Mouse (Mus musculus) testis, adult 2 months (tissue): ENCODE results near the gene Fbxl7. TPM values are rescaled to one million over a fixed set of nuclear protein-coding genes. Genes with fewer than 3 reads are reported as not detected.

Source experiments
- H3K27ac ChIP-seq: fragments of 200-500 bp; 2 replicates; pipeline ENCODE4 v1.5.1; 2012; ENCODE audit warnings: low read depth, low read length; ENCODE audit not compliant: control insufficient read depth, insufficient read depth
- H3K27me3 ChIP-seq: fragments of 200-500 bp; 2 replicates; pipeline ENCODE4 v1.6.1; 2012; ENCODE audit warnings: mild to moderate bottlenecking, low read length, moderate library complexity; ENCODE audit not compliant: control insufficient read depth, insufficient read depth
- H3K36me3 ChIP-seq: fragments of 200-500 bp; 2 replicates; pipeline ENCODE4 v1.6.1; 2012; ENCODE audit warnings: mild to moderate bottlenecking, low read length; ENCODE audit not compliant: control insufficient read depth, insufficient read depth
- H3K4me1 ChIP-seq: fragments of 200-500 bp; 2 replicates; pipeline ENCODE4 v1.6.1; 2012; ENCODE audit warnings: low read length; ENCODE audit not compliant: control insufficient read depth, insufficient read depth
- H3K4me3 ChIP-seq: fragments of 200-500 bp; 2 replicates; pipeline ENCODE4 v1.5.1; 2012; ENCODE audit warnings: low read depth, mild to moderate bottlenecking, low read length, moderate library complexity, mixed read lengths; ENCODE audit not compliant: control insufficient read depth
- CTCF ChIP-seq: fragments of 200-500 bp; IDR thresholded peaks from 2 replicates; pipeline ENCODE4 v1.5.1; 2012; ENCODE audit warnings: low read depth, mild to moderate bottlenecking, inconsistent platforms, low read length, moderate library complexity; ENCODE audit not compliant: control insufficient read depth, insufficient read depth, insufficient replicate concordance
- POLR2A ChIP-seq: fragments of 200-500 bp; IDR thresholded peaks from 2 replicates; pipeline ENCODE4 v1.6.1; 2012; ENCODE audit warnings: low read depth, mild to moderate bottlenecking, inconsistent platforms, low read length, moderate library complexity; ENCODE audit not compliant: control insufficient read depth
- polyA plus RNA-seq: library from polyadenylated mRNA; depleted of rRNA; stranded (reverse); fragments of >200 nt; gene quantifications from 2 replicates; pipeline ENCODE4 v1.2.3, GENCODE M21; 2012

The Fbxl7 gene
- polyA plus RNA-seq, 1 experiment, result 0.56 TPM

DNA sequence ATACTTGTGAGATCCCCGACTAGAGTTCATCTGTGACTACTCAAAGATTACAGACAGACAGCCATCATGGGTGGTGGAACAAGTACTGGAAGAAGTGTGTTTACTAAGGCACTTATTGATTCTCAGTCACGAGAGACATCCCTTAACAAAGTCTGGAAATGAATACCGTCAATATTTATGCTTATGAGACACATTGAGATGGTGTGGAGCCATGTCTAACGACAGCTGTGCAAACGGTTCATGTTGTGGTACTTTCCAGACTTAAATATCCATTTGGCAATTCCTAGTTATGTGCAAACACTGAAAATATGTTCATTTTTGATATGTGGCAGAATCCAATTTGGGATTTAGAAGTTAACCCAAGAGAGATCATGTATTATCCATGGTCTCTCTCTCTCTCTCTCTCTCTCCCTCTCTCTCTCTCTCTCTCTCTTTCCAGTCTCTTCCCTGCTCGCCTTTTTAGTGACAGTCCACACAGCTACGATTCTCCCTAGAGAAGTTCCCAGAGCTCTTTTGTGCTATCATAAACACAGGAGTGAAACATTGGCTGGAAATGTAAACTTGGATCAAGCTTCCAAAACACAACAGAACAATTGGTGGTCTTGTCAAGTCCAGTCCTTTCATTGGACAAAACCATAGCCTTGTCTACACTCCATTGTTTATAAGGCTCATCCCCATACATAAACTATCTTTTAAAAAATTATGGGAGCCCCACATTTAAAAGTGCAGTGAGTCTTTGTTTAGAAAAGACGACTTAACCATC, 315.3 kb downstream of the Fbxl7 start:
- Histone ChIP-seq H3K36me3 (no peaks in the 10 kb centered on the region), H3K4me1 (no peaks in the 10 kb centered on the region), H3K27ac (no peak overlapping the region), H3K4me3 (no peak overlapping the region), H3K27me3 (no peaks in the 10 kb centered on the region)
- TF ChIP-seq CTCF, result no peak
- TF ChIP-seq POLR2A, result no peak

GRCm38 (mm10) chr15:26578500-26578899, 316.9 kb downstream of the Fbxl7 start:
- no peak for TF ChIP-seq CTCF
- no peak for TF ChIP-seq POLR2A
- Histone ChIP-seq H3K27me3 (no peaks in the 10 kb centered on the region), H3K27ac (no peak overlapping the region), H3K4me1 (no peaks in the 10 kb centered on the region), H3K4me3 (no peak overlapping the region), H3K36me3 (no peaks in the 10 kb centered on the region)

DNA sequence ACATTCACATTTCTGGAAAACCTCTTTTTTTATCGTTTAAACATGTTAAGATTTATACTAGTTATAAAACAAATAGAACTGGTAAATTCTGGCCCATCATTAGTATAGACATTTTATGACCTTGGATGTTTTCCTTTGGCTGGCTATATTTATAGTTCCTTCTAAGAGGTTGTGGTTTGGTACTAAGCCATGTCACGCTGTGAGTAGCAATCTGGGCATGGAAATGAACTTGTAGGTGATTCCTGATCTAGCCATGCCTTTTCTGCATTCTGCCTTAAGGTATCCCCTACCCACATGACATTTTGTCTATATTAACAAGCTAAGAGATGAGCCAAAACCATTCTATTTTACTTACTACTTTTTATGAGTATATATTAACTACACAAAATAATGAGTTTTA, 329.3 kb downstream of the Fbxl7 start:
- Histone ChIP-seq H3K4me3 (no peak overlapping the region), H3K36me3 (no peaks in the 10 kb centered on the region), H3K27me3 (no peaks in the 10 kb centered on the region), H3K4me1 (no peaks in the 10 kb centered on the region), H3K27ac (no peak overlapping the region)
- TF ChIP-seq CTCF (no peak), POLR2A (no peak)

DNA sequence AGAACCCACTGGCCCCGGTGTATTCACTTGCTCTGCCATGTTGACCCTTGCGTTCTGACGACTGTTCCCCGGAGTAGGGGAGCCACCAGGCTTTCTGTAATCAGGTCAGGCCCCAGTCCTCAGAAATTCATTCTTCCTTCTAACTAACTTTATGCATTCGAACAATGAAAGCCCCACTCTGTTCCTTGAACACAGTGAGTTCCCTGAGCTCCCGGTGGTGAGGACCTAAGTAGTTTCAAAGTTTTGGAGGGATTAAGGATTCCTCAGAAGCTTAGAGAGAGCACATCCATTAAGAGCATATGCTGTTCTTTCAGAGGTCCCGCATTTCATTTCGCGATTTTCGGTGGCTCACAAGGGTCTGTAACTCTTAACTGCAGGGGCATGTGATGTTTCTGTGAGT, 341.8 kb downstream of the Fbxl7 start:
- no peaks in the 10 kb centered on the region for H3K36me3 ChIP-seq
- no peak overlapping the region for H3K27ac ChIP-seq
- no peak overlapping the region for H3K4me3 ChIP-seq
- H3K27me3 ChIP-seq, result no peaks in the 10 kb centered on the region
- H3K4me1 ChIP-seq, result peaks cover 4% of the 10 kb centered on the region
- TF ChIP-seq CTCF (no peak), POLR2A (no peak)

GRCm38 (mm10) chr15:26533997-26534700, 361.2 kb downstream of the Fbxl7 start:
- Histone ChIP-seq H3K4me1 (no peaks in the 10 kb centered on the region), H3K4me3 (no peak overlapping the region), H3K27me3 (no peaks in the 10 kb centered on the region), H3K36me3 (no peaks in the 10 kb centered on the region), H3K27ac (no peak overlapping the region)
- no peak for TF ChIP-seq CTCF
- TF ChIP-seq POLR2A, result no peak

- Histone ChIP-seq H3K36me3 (no peaks in the 10 kb centered on the region), H3K4me3 (no peak overlapping the region), H3K27me3 (no peaks in the 10 kb centered on the region), H3K27ac (no peak overlapping the region), H3K4me1 (no peaks in the 10 kb centered on the region)
- TF ChIP-seq CTCF (no peak), POLR2A (no peak)
Observed at GRCm38 (mm10) chr15:26519220-26519631, 376.2 kb downstream of the Fbxl7 start.

- Histone ChIP-seq H3K4me1 (no peaks in the 10 kb centered on the region), H3K27ac (no peak overlapping the region), H3K4me3 (no peak overlapping the region), H3K27me3 (no peaks in the 10 kb centered on the region), H3K36me3 (no peaks in the 10 kb centered on the region)
- TF ChIP-seq CTCF (no peak), POLR2A (no peak)
Observed at GRCm38 (mm10) chr15:26501024-26501423, 394.4 kb downstream of the Fbxl7 start.
